ENCODE assay signal across 8 mouse cellular contexts in genomic region chr11:88233528-88234427, GRCm38 (mm10). TPM values are rescaled to one million over a fixed set of nuclear protein-coding genes. Genes with fewer than 3 reads are reported as not detected.
DNase-seq lines count a peak whose midpoint lies in the region; ATAC-seq and TF ChIP-seq lines count a peak whose summit lies in the region.

No protein-coding gene starts in this region.

- peak overlapping the region; percentile 43 for H3K27ac ChIP-seq in lung, embryonic 16.5 days (ENCODE audit: low read length)
- H3K27ac ChIP-seq in forebrain, embryonic 15.5 days (replicated peaks), result peak overlapping the region; percentile 64
- peak overlapping the region; percentile 58 for H3K27ac ChIP-seq in limb, embryonic 10.5 days

- no peak for TF ChIP-seq POLR2A in myocyte (IDR thresholded peaks at IDR 0.05; ENCODE audit: insufficient read length, low read depth)

- intact Hi-C loops in gastrocnemius, postnatal 14 days (cut with DNase I; ENCODE audit: low total_unique reads), result no loop called here

- H3ac ChIP-seq in myocyte (ENCODE audit: control insufficient read depth, insufficient read length), result no peak overlapping the region

- peak; percentile 71 for ATAC-seq in lung, embryonic 16.5 days (ENCODE audit: low read depth)
- ATAC-seq in forebrain, embryonic 15.5 days (replicated peaks), result peak; percentile 30

- H3K79me2 ChIP-seq in myocyte (ENCODE audit: control insufficient read depth, insufficient read depth), result no peaks in the 10 kb centered on the region

- peaks cover 21% of the 10 kb centered on the region for H3K4me1 ChIP-seq in lung, embryonic 16.5 days (replicated peaks; ENCODE audit: control insufficient read depth, insufficient read depth, low read length)
- peaks cover 31% of the 10 kb centered on the region for H3K4me1 ChIP-seq in forebrain, embryonic 15.5 days
- peaks cover 48% of the 10 kb centered on the region for H3K4me1 ChIP-seq in limb, embryonic 10.5 days

- H3K36me3 ChIP-seq in lung, embryonic 16.5 days (ENCODE audit: control insufficient read depth, insufficient read depth, low read length), result no peaks in the 10 kb centered on the region
- H3K36me3 ChIP-seq in forebrain, embryonic 15.5 days, result no peaks in the 10 kb centered on the region
- no peaks in the 10 kb centered on the region for H3K36me3 ChIP-seq in limb, embryonic 10.5 days
- no peaks in the 10 kb centered on the region for H3K36me3 ChIP-seq in myocyte (ENCODE audit: control insufficient read depth, insufficient read depth)

- no peak overlapping the region for H3K9ac ChIP-seq in lung, embryonic 16.5 days (ENCODE audit: low read length)
- H3K9ac ChIP-seq in forebrain, embryonic 15.5 days (replicated peaks), result no peak overlapping the region

- H3K4me2 ChIP-seq in lung, embryonic 16.5 days (ENCODE audit: low read depth, low read length), result no peak overlapping the region
- no peak overlapping the region for H3K4me2 ChIP-seq in forebrain, embryonic 15.5 days (replicated peaks)
- peak overlapping the region; percentile 79 for H3K4me2 ChIP-seq in myocyte (ENCODE audit: low read depth)

- no peaks in the 10 kb centered on the region for H3K9me3 ChIP-seq in lung, embryonic 16.5 days (ENCODE audit: control insufficient read depth, low read length)
- no peaks in the 10 kb centered on the region for H3K9me3 ChIP-seq in forebrain, embryonic 15.5 days
- no peaks in the 10 kb centered on the region for H3K9me3 ChIP-seq in limb, embryonic 10.5 days (replicated peaks)

- DNase-seq in lung, postnatal 14 days, result no peak
- no peak for DNase-seq in limb, embryonic 10.5 days (ENCODE audit: low spot score)
- DNase-seq in cerebellum, postnatal 4 days (ENCODE audit: low spot score in 2 of 2), result no peak
- no peak for DNase-seq in gastrocnemius, postnatal 14 days
- DNase-seq in gastrocnemius, postnatal 10 days, result no peak

- WGBS in lung, embryonic 16.5 days, result 47% methylated on average over 17 of the region's 17 CpGs
- 19% methylated on average over 17 of the region's 17 CpGs for WGBS in forebrain, embryonic 15.5 days
- 53% methylated on average over 17 of the region's 17 CpGs for WGBS in limb, embryonic 10.5 days

- H3K4me3 ChIP-seq in lung, embryonic 16.5 days (ENCODE audit: low read length), result no peak overlapping the region
- no peak overlapping the region for H3K4me3 ChIP-seq in forebrain, embryonic 15.5 days
- no peak overlapping the region; the same call in 1 of the 2 replicates for H3K4me3 ChIP-seq in limb, embryonic 10.5 days
- H3K4me3 ChIP-seq in myocyte, result no peak overlapping the region

- no peaks in the 10 kb centered on the region for H3K27me3 ChIP-seq in lung, embryonic 16.5 days (ENCODE audit: control insufficient read depth, insufficient read depth, low read depth, low read length)
- 0 out of 2 replicates have a peak, but pooled peaks cover 3% of the 10 kb centered on the region for H3K27me3 ChIP-seq in forebrain, embryonic 15.5 days
- no peaks in the 10 kb centered on the region for H3K27me3 ChIP-seq in limb, embryonic 10.5 days (ENCODE audit: low read depth, poor library complexity, severe bottlenecking)
- H3K27me3 ChIP-seq in myocyte (ENCODE audit: control insufficient read depth, insufficient read depth, insufficient read length), result no peaks in the 10 kb centered on the region

TF ChIP-seq in myocyte, 11 proteins besides CTCF, POLR2A, EP300 and RAD21:
- TF ChIP-seq TCF3 (IDR thresholded peaks at IDR 0.05; ENCODE audit: insufficient read length, low read depth) (no peak), POLR2AphosphoS2 (IDR thresholded peaks at IDR 0.05; ENCODE audit: insufficient read length, low read depth) (no peak), E2F4 (IDR thresholded peaks at IDR 0.05; ENCODE audit: insufficient read depth) (no peak), TCF12 (IDR thresholded peaks at IDR 0.05; ENCODE audit: insufficient read depth, poor library complexity, severe bottlenecking) (peak; percentile 10), MYOG (IDR thresholded peaks at IDR 0.05; ENCODE audit: control insufficient read depth in 1 of 3, insufficient read depth in 1 of 3, insufficient read length in 2 of 3, low read depth in 2 of 3) (peak in 2 of 3 experiments; percentile 43 to 59), MAX (IDR thresholded peaks at IDR 0.05; ENCODE audit: low read depth) (no peak), MYOD1 (IDR thresholded peaks at IDR 0.05; ENCODE audit: control insufficient read depth in 1 of 3, insufficient read length in 2 of 3, low read depth in 2 of 3) (peak; percentile 37 to 87 (median 70)), REST (IDR thresholded peaks at IDR 0.05; ENCODE audit: insufficient read depth, insufficient read length) (peak; percentile 54)
TF ChIP-seq in myocyte: peak in this region for 4.

RNA-seq across cellular contexts. Expression of gene Mrps23, which starts 29.6 kb away (rescaled TPM):
- 50.6 and 55.5 TPM in 2 replicates for polyA plus RNA-seq in lung, embryonic 16.5 days (2015; fragmentation: Nextera tagmentation; extraction: Ambion mirVana)
- polyA plus RNA-seq in forebrain, embryonic 15.5 days (2015; fragmentation: Nextera tagmentation; extraction: Ambion mirVana), result 67.0 and 68.1 TPM in 2 replicates
- polyA plus RNA-seq in limb, embryonic 10.5 days (2016; fragmentation: Nextera tagmentation; extraction: Ambion mirVana), result 57.9 and 68.1 TPM in 2 replicates
- polyA plus RNA-seq in myocyte (2012; fragmentation: generic; extraction: Trizol), result 319 TPM
- 100 to 1,000 TPM; 127 to 132 TPM for total RNA-seq in gastrocnemius, postnatal 14 days (2021)
- 100 to 1,000 TPM; 121 to 133 TPM for total RNA-seq in gastrocnemius, postnatal 10 days (2021)
